ENCODE assay signal across 13 mouse cellular contexts in the genomic region with DNA sequence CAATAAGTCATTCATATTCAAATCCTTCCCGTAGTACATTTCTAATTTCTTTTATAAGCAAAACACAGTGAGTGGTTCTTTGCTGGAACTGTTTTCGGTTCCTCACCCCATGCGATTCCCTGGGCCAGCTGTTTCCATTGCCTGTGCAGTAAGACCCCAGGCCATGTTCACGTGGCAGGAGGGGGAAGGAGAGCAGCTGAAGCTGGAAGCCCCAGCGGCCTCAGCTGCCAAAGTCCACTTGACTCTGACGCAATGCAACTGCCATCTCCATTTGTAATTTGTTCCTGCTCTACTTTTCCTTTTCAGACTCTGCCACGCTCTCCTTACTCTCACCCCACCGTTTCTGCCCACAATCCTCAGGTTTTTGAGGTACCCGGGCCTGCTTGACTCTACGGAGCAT.
DNase-seq lines count a peak whose midpoint lies in the region; ATAC-seq and TF ChIP-seq lines count a peak whose summit lies in the region.
"Had no signal": no experiment of that assay in that cellular context is flagged by ENCODE, and none has a peak within 500 bp of the region (broad histone marks: within the 10 kb centered on the region; RNA-seq: fewer than 3 reads in every experiment).

No protein-coding gene starts in this region.

- H3K4me1 ChIP-seq in intestine, embryonic 16.5 days (ENCODE audit: control insufficient read depth, insufficient read depth, low read length): no peaks in the 10 kb centered on the region
- no peaks in the 10 kb centered on the region for H3K4me1 ChIP-seq in intestine, embryonic 15.5 days (replicated peaks)
- no peaks in the 10 kb centered on the region for H3K4me1 ChIP-seq in embryonic facial prominence, embryonic 15.5 days
- H3K4me1 ChIP-seq in lung, embryonic 14.5 days (ENCODE audit: insufficient read depth): no peaks in the 10 kb centered on the region
- no peaks in the 10 kb centered on the region for H3K4me1 ChIP-seq in midbrain, embryonic 11.5 days (ENCODE audit: control insufficient read depth, insufficient read depth, low read length)
- H3K4me1 ChIP-seq in hindbrain, embryonic 16.5 days (ENCODE audit: control insufficient read depth, insufficient read depth, low read depth, low read length): no peaks in the 10 kb centered on the region
- no peaks in the 10 kb centered on the region for H3K4me1 ChIP-seq in thymus, adult 2 months (replicated peaks; ENCODE audit: control insufficient read depth, insufficient read depth, low read length)
- H3K4me1 ChIP-seq: embryonic facial prominence, embryonic 12.5 days; kidney, embryonic 15.5 days; megakaryocyte, embryonic 14.5 days; neural tube, embryonic 12.5 days had no signal

- no peak overlapping the region for H3K4me2 ChIP-seq in intestine, embryonic 16.5 days (ENCODE audit: low read depth, low read length)
- no peak overlapping the region for H3K4me2 ChIP-seq in intestine, embryonic 15.5 days (replicated peaks)
- no peak overlapping the region for H3K4me2 ChIP-seq in embryonic facial prominence, embryonic 15.5 days (replicated peaks)
- no peak overlapping the region for H3K4me2 ChIP-seq in lung, embryonic 14.5 days
- no peak overlapping the region for H3K4me2 ChIP-seq in midbrain, embryonic 11.5 days
- no peak overlapping the region for H3K4me2 ChIP-seq in hindbrain, embryonic 16.5 days (ENCODE audit: low read length)
- H3K4me2 ChIP-seq: embryonic facial prominence, embryonic 12.5 days; kidney, embryonic 15.5 days; neural tube, embryonic 12.5 days had no signal

- ATAC-seq in intestine, embryonic 16.5 days: peak; percentile 44; the same call in 1 of the 2 replicates
- ATAC-seq in intestine, embryonic 15.5 days: no peak
- no peak for ATAC-seq in embryonic facial prominence, embryonic 15.5 days (ENCODE audit: insufficient number of reproducible peaks, low FRiP score, low TSS enrichment, low read depth)
- no peak for ATAC-seq in lung, embryonic 14.5 days (ENCODE audit: insufficient read depth)
- ATAC-seq in midbrain, embryonic 11.5 days (ENCODE audit: low FRiP score): no peak
- no peak for ATAC-seq in hindbrain, embryonic 16.5 days

- TF ChIP-seq POLR2A in thymus, adult 2 months (IDR thresholded peaks at IDR 0.05; ENCODE audit: control insufficient read depth, extremely low read depth, insufficient read depth, low read length, poor library complexity): no peak

- intact Hi-C loops in gastrocnemius, postnatal 36 days (cut with DNase I): loop anchor here (10.0 kb wide), 1 partner anchor 102 kb away; no protein-coding TSS in a partner anchor

- no peak overlapping the region for H3K9ac ChIP-seq in intestine, embryonic 16.5 days (ENCODE audit: low read depth, low read length)
- H3K9ac ChIP-seq in intestine, embryonic 15.5 days: no peak overlapping the region
- H3K9ac ChIP-seq in embryonic facial prominence, embryonic 15.5 days: no peak overlapping the region
- H3K9ac ChIP-seq in lung, embryonic 14.5 days: no peak overlapping the region
- H3K9ac ChIP-seq in midbrain, embryonic 11.5 days (ENCODE audit: low read length): no peak overlapping the region
- H3K9ac ChIP-seq in hindbrain, embryonic 16.5 days (ENCODE audit: low read depth, low read length): no peak overlapping the region
- H3K9ac ChIP-seq: embryonic facial prominence, embryonic 12.5 days; kidney, embryonic 15.5 days; neural tube, embryonic 12.5 days had no signal

- 65% methylated on average over 10 of the region's 10 CpGs for WGBS in intestine, embryonic 16.5 days
- WGBS in intestine, embryonic 15.5 days: 58% methylated on average over 10 of the region's 10 CpGs
- 63% methylated on average over 10 of the region's 10 CpGs for WGBS in embryonic facial prominence, embryonic 15.5 days
- WGBS in lung, embryonic 14.5 days: 63% methylated on average over 10 of the region's 10 CpGs
- 81% methylated on average over 10 of the region's 10 CpGs for WGBS in midbrain, embryonic 11.5 days
- 66% methylated on average over 10 of the region's 10 CpGs for WGBS in hindbrain, embryonic 16.5 days
- WGBS in thymus, adult 2 months: 87% methylated on average over 10 of the region's 10 CpGs

- no peak for TF ChIP-seq CTCF in lung, embryonic 14.5 days (IDR thresholded peaks at IDR 0.05; ENCODE audit: low read depth)
- no peak for TF ChIP-seq CTCF in thymus, adult 2 months (IDR thresholded peaks at IDR 0.05; ENCODE audit: borderline replicate concordance, control insufficient read depth, extremely low read depth, insufficient read depth, low read length, poor library complexity)

- no peaks in the 10 kb centered on the region for H3K9me3 ChIP-seq in intestine, embryonic 16.5 days (ENCODE audit: control insufficient read depth, low read length)
- no peaks in the 10 kb centered on the region for H3K9me3 ChIP-seq in intestine, embryonic 15.5 days
- H3K9me3 ChIP-seq in embryonic facial prominence, embryonic 15.5 days (replicated peaks): no peaks in the 10 kb centered on the region
- H3K9me3 ChIP-seq in lung, embryonic 14.5 days (ENCODE audit: low read depth, low read length): no peaks in the 10 kb centered on the region
- H3K9me3 ChIP-seq in midbrain, embryonic 11.5 days (ENCODE audit: control insufficient read depth, low read length): no peaks in the 10 kb centered on the region
- H3K9me3 ChIP-seq in hindbrain, embryonic 16.5 days (ENCODE audit: control insufficient read depth, low read length): no peaks in the 10 kb centered on the region
- H3K9me3 ChIP-seq: embryonic facial prominence, embryonic 12.5 days; kidney, embryonic 15.5 days; neural tube, embryonic 12.5 days had no signal

- peak; percentile 9 to 21 for DNase-seq in gastrocnemius, postnatal 36 days
- DNase-seq in lung, embryonic 14.5 days: peak; percentile 13
- DNase-seq in midbrain, embryonic 11.5 days (ENCODE audit: low spot score, missing footprints): no peak
- no peak for DNase-seq in thymus, adult 2 months
- DNase-seq: cerebellum, adult 11-12 months had no signal

- no peak overlapping the region for H3K4me3 ChIP-seq in intestine, embryonic 16.5 days (ENCODE audit: low read length)
- H3K4me3 ChIP-seq in intestine, embryonic 15.5 days (replicated peaks): no peak overlapping the region
- H3K4me3 ChIP-seq in embryonic facial prominence, embryonic 15.5 days (replicated peaks): no peak overlapping the region
- H3K4me3 ChIP-seq in lung, embryonic 14.5 days (ENCODE audit: low read depth, low read length): no peak overlapping the region
- H3K4me3 ChIP-seq in midbrain, embryonic 11.5 days (ENCODE audit: low read depth, low read length): no peak overlapping the region
- no peak overlapping the region for H3K4me3 ChIP-seq in hindbrain, embryonic 16.5 days (ENCODE audit: low read length)
- H3K4me3 ChIP-seq in thymus, adult 2 months (ENCODE audit: control insufficient read depth, insufficient read depth, low read length): no peak overlapping the region
- H3K4me3 ChIP-seq: embryonic facial prominence, embryonic 12.5 days; kidney, embryonic 15.5 days; megakaryocyte, embryonic 14.5 days; neural tube, embryonic 12.5 days had no signal

- H3K27me3 ChIP-seq in intestine, embryonic 16.5 days (replicated peaks; ENCODE audit: control insufficient read depth, insufficient read depth, low read length): no peaks in the 10 kb centered on the region
- no peaks in the 10 kb centered on the region for H3K27me3 ChIP-seq in intestine, embryonic 15.5 days (replicated peaks)
- no peaks in the 10 kb centered on the region for H3K27me3 ChIP-seq in embryonic facial prominence, embryonic 15.5 days
- H3K27me3 ChIP-seq in lung, embryonic 14.5 days (ENCODE audit: insufficient read depth, low read length): no peaks in the 10 kb centered on the region
- H3K27me3 ChIP-seq in midbrain, embryonic 11.5 days (ENCODE audit: control insufficient read depth, insufficient read depth, low read length): no peaks in the 10 kb centered on the region
- no peaks in the 10 kb centered on the region for H3K27me3 ChIP-seq in hindbrain, embryonic 16.5 days (replicated peaks; ENCODE audit: control insufficient read depth, insufficient read depth, low read length)
- H3K27me3 ChIP-seq in thymus, adult 2 months (ENCODE audit: control insufficient read depth, insufficient read depth, low read length): no peaks in the 10 kb centered on the region
- H3K27me3 ChIP-seq: embryonic facial prominence, embryonic 12.5 days; kidney, embryonic 15.5 days; megakaryocyte, embryonic 14.5 days; neural tube, embryonic 12.5 days had no signal

- H3K36me3 ChIP-seq in intestine, embryonic 16.5 days (ENCODE audit: control insufficient read depth, insufficient read depth, low read length): no peaks in the 10 kb centered on the region
- H3K36me3 ChIP-seq in intestine, embryonic 15.5 days: no peaks in the 10 kb centered on the region
- no peaks in the 10 kb centered on the region for H3K36me3 ChIP-seq in embryonic facial prominence, embryonic 15.5 days
- H3K36me3 ChIP-seq in lung, embryonic 14.5 days (ENCODE audit: insufficient read depth): no peaks in the 10 kb centered on the region
- H3K36me3 ChIP-seq in midbrain, embryonic 11.5 days (ENCODE audit: control insufficient read depth, insufficient read depth, low read length): no peaks in the 10 kb centered on the region
- no peaks in the 10 kb centered on the region for H3K36me3 ChIP-seq in hindbrain, embryonic 16.5 days (ENCODE audit: control insufficient read depth, insufficient read depth, low read length)
- no peaks in the 10 kb centered on the region for H3K36me3 ChIP-seq in thymus, adult 2 months (ENCODE audit: control insufficient read depth, insufficient read depth, low read length)
- H3K36me3 ChIP-seq: embryonic facial prominence, embryonic 12.5 days; kidney, embryonic 15.5 days; neural tube, embryonic 12.5 days had no signal

- H3K27ac ChIP-seq in intestine, embryonic 16.5 days (ENCODE audit: low read length): no peak overlapping the region
- no peak overlapping the region for H3K27ac ChIP-seq in intestine, embryonic 15.5 days
- H3K27ac ChIP-seq in embryonic facial prominence, embryonic 15.5 days (replicated peaks): peak overlapping the region; percentile 60
- no peak overlapping the region for H3K27ac ChIP-seq in lung, embryonic 14.5 days (ENCODE audit: low read depth)
- no peak overlapping the region for H3K27ac ChIP-seq in midbrain, embryonic 11.5 days (ENCODE audit: low read depth, low read length)
- H3K27ac ChIP-seq in hindbrain, embryonic 16.5 days (ENCODE audit: low read depth, low read length): no peak overlapping the region
- no peak overlapping the region for H3K27ac ChIP-seq in thymus, adult 2 months (ENCODE audit: control insufficient read depth, insufficient read depth, low read length)
- H3K27ac ChIP-seq: embryonic facial prominence, embryonic 12.5 days; kidney, embryonic 15.5 days; neural tube, embryonic 12.5 days had no signal

Comparison
In these comparisons a context has a peak if more than half of its experiments do, and no peak if none do; other contexts are left out.
1. DNase-seq: peak in gastrocnemius, postnatal 36 days (2 of 2) and lung, embryonic 14.5 days (single experiment); none in midbrain, embryonic 11.5 days (single experiment) and thymus, adult 2 months (single experiment).